Mouse (Mus musculus): Measurements from ENCODE around the gene Parp16. TPM values are rescaled to one million over a fixed set of nuclear protein-coding genes. Genes with fewer than 3 reads are reported as not detected.

Parp16 gene
- total and polyA plus RNA-seq, 3 experiments, result 0.44 to 1.7 (median 0.81) TPM

- dilution Hi-C loops (cut with MboI; ENCODE audit: extremely low pct_ligation_motif_present, extremely low pct_unique_long_range_greater_than_20kb, low sequenced_read_pairs) (no loop called here), in situ Hi-C loops (cut with MboI; ENCODE audit: low pct_ligation_motif_present, low pct_unique_long_range_greater_than_20kb, low sequenced_read_pairs) (loop anchor here (5.0 kb wide), 1 partner anchor 35 kb away; no protein-coding TSS in a partner anchor)
These were observed 46.8 kb downstream of the Parp16 start for GRCm38 (mm10) chr9:65241973-65242372.

DNA sequence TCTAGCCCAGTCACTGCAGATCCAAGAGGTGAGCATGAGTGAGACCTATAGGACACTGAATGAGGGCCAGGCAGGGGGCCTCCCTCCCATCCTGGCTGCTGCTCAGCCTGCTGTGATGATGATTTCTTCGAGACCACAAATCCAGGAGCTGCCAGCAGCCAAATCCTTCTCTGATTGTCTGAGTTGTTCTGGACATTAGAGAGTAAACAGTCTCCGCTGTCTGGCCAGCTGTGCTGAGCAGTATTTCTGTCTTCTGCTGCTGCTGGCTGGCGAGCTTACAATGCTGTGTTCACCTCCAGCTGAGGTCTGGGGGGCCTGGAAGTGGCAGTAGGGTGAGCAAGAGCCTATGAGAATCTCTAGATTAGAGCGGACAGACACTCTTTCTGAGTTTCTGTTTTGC lies 48.1 kb downstream of the Parp16 start:
- H3K36me3 ChIP-seq (replicated peaks in 1 of 2; ENCODE audit: control insufficient read depth in 1 of 2, insufficient read depth in 1 of 2, low read length in 1 of 2), result no peaks in the 10 kb centered on the region
- H3K9me3 ChIP-seq (replicated peaks; ENCODE audit: low read length), result no peaks in the 10 kb centered on the region
- dilution Hi-C loops (cut with MboI; ENCODE audit: extremely low pct_ligation_motif_present, extremely low pct_unique_long_range_greater_than_20kb, low sequenced_read_pairs), result no loop called here
- H3K9ac ChIP-seq (ENCODE audit: insufficient read depth, low read depth), result no peak overlapping the region
- H3K4me1 ChIP-seq (ENCODE audit: control insufficient read depth in 1 of 2, insufficient read depth in 2 of 2), result peaks cover 2 to 16% of the 10 kb centered on the region in 2 experiments; a peak in 3 of 4 replicates
- H3K27ac ChIP-seq (ENCODE audit: insufficient read depth, low read depth), result no peak overlapping the region
- TF ChIP-seq USF2 (conservative IDR thresholded peaks at IDR 0.05; ENCODE audit: low read depth, low read length) (no peak), EP300 (IDR thresholded peaks at IDR 0.05; ENCODE audit: low read length) (no peak), SIN3A (IDR thresholded peaks at IDR 0.05; ENCODE audit: low read length) (no peak), NRF1 (IDR thresholded peaks at IDR 0.05; ENCODE audit: low read depth, low read length) (no peak)
- in situ Hi-C loops (cut with MboI; ENCODE audit: low pct_ligation_motif_present, low pct_unique_long_range_greater_than_20kb, low sequenced_read_pairs), result loop anchor here (5.0 kb wide), 1 partner anchor 34 kb away; no protein-coding TSS in a partner anchor
- no peak overlapping the region for H3K4me3 ChIP-seq (replicated peaks in 1 of 3; ENCODE audit: low read depth in 2 of 3, low read length in 2 of 3, poor library complexity in 1 of 3)
- peaks cover 4% of the 10 kb centered on the region for H3K27me3 ChIP-seq (replicated peaks)
- H3K79me2 ChIP-seq (replicated peaks; ENCODE audit: control insufficient read depth, extremely low read depth, insufficient read depth, poor library complexity, severe bottlenecking), result no peaks in the 10 kb centered on the region
- no peak overlapping the region for H3K4me2 ChIP-seq (ENCODE audit: insufficient read depth, low read depth, poor library complexity, severe bottlenecking)
- DNase-seq (ENCODE audit: extremely low read depth), result no peak

More at GRCm38 (mm10) chr9:65241973-65242372, 46.8 kb downstream of the Parp16 start:
- Histone ChIP-seq H3K4me1 (ENCODE audit: control insufficient read depth in 1 of 2, insufficient read depth in 2 of 2) (peaks cover 2 to 16% of the 10 kb centered on the region in 2 experiments; a peak in 3 of 4 replicates), H3K27me3 (replicated peaks) (peaks cover 4% of the 10 kb centered on the region), H3K36me3 (replicated peaks in 1 of 2; ENCODE audit: control insufficient read depth in 1 of 2, insufficient read depth in 1 of 2, low read length in 1 of 2) (peaks cover 0 to 2% of the 10 kb centered on the region in 2 experiments), H3K27ac (ENCODE audit: insufficient read depth, low read depth) (no peak overlapping the region), H3K79me2 (replicated peaks; ENCODE audit: control insufficient read depth, extremely low read depth, insufficient read depth, poor library complexity, severe bottlenecking) (no peaks in the 10 kb centered on the region), H3K9ac (ENCODE audit: insufficient read depth, low read depth) (no peak overlapping the region), H3K9me3 (replicated peaks; ENCODE audit: low read length) (no peaks in the 10 kb centered on the region), H3K4me3 (replicated peaks in 1 of 3; ENCODE audit: low read depth in 2 of 3, low read length in 2 of 3, poor library complexity in 1 of 3) (no peak overlapping the region), H3K4me2 (ENCODE audit: insufficient read depth, low read depth, poor library complexity, severe bottlenecking) (no peak overlapping the region)
- no peak for DNase-seq (ENCODE audit: extremely low read depth)
- TF ChIP-seq CHD2 (IDR thresholded peaks at IDR 0.05; ENCODE audit: low read length) (no peak), CHD1 (IDR thresholded peaks at IDR 0.05; ENCODE audit: low read depth, low read length) (no peak), TCF12 (IDR thresholded peaks at IDR 0.05; ENCODE audit: low read depth, low read length) (no peak), POLR2AphosphoS2 (IDR thresholded peaks at IDR 0.05; ENCODE audit: low read depth, low read length) (no peak), ETS1 (conservative IDR thresholded peaks at IDR 0.05; ENCODE audit: low read depth, low read length) (no peak)

DNA sequence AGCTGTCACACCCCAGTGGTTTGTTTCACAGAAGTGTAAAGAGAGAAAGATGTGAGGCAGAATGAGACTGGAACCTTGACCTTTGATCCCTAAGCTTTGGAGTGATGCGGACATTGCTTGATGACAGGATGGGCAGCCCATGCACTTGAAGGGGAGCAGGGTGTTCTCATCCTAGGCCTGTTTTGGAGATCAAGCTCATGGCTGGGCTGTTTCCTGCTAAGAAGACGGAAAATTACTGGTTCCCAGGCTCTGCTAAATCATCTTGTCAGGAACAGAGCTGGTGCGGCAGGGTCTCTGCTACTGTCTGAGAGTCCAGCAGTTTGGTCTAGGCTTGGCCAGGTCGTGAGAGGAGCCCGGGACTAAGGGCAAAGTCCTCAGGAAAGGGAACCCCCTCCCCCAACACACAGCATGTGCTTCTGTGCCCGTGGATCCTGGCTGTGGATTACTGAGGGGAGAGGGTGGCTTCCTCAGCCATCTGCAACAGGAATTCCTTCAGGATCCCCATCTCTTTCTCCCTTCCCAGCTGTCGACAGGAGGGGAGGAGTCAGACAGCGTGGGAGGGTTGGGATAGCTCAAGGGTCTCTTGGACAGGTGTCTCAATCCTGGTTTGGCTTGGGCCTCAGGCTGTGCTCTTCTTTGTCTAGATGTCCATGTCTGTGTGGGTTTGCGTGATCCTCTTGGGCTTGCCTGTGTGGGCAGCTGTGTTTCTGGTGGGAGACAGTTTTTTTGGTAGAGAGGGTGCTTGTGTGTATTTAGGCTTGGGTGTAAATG lies 49.1 kb downstream of the Parp16 start:
- in situ Hi-C loops (cut with MboI; ENCODE audit: low pct_ligation_motif_present, low pct_unique_long_range_greater_than_20kb, low sequenced_read_pairs) (loop anchor here (5.0 kb wide), 1 partner anchor 33 kb away; no protein-coding TSS in a partner anchor), dilution Hi-C loops (cut with MboI; ENCODE audit: extremely low pct_ligation_motif_present, extremely low pct_unique_long_range_greater_than_20kb, low sequenced_read_pairs) (no loop called here)
- Histone ChIP-seq H3K9ac (ENCODE audit: insufficient read depth, low read depth) (no peak overlapping the region), H3K79me2 (replicated peaks; ENCODE audit: control insufficient read depth, extremely low read depth, insufficient read depth, poor library complexity, severe bottlenecking) (no peaks in the 10 kb centered on the region), H3K4me3 (replicated peaks in 1 of 3; ENCODE audit: low read depth in 2 of 3, low read length in 2 of 3, poor library complexity in 1 of 3) (no peak overlapping the region), H3K4me1 (ENCODE audit: control insufficient read depth in 1 of 2, insufficient read depth in 2 of 2) (peaks cover 2 to 16% of the 10 kb centered on the region in 2 experiments; a peak in 3 of 4 replicates), H3K9me3 (replicated peaks; ENCODE audit: low read length) (no peaks in the 10 kb centered on the region), H3K27me3 (replicated peaks) (peaks cover 4% of the 10 kb centered on the region), H3K27ac (ENCODE audit: insufficient read depth, low read depth) (no peak overlapping the region), H3K36me3 (replicated peaks in 1 of 2; ENCODE audit: control insufficient read depth in 1 of 2, insufficient read depth in 1 of 2, low read length in 1 of 2) (no peaks in the 10 kb centered on the region), H3K4me2 (ENCODE audit: insufficient read depth, low read depth, poor library complexity, severe bottlenecking) (no peak overlapping the region)
- no peak for DNase-seq (ENCODE audit: extremely low read depth)
- TF ChIP-seq KAT2A (IDR thresholded peaks at IDR 0.05; ENCODE audit: insufficient replicate concordance, low read length), result no peak
- no peak for TF ChIP-seq CHD2 (IDR thresholded peaks at IDR 0.05; ENCODE audit: low read length)
- no peak for TF ChIP-seq ZNF384 (IDR thresholded peaks at IDR 0.05; ENCODE audit: low read depth, low read length)
- no peak for TF ChIP-seq RAD21 (IDR thresholded peaks at IDR 0.05; ENCODE audit: low read depth, low read length)
- TF ChIP-seq ZMIZ1 (IDR thresholded peaks at IDR 0.05; ENCODE audit: low read depth, low read length), result no peak
- TF ChIP-seq MAX (IDR thresholded peaks at IDR 0.05; ENCODE audit: low read length), result no peak
- no peak for TF ChIP-seq HCFC1 (IDR thresholded peaks at IDR 0.05; ENCODE audit: low read depth, low read length)
- TF ChIP-seq PAX5 (IDR thresholded peaks at IDR 0.05; ENCODE audit: low read length), result no peak
- no peak for TF ChIP-seq ETS1 (conservative IDR thresholded peaks at IDR 0.05; ENCODE audit: low read depth, low read length)
- TF ChIP-seq EP300 (IDR thresholded peaks at IDR 0.05; ENCODE audit: low read length), result no peak
